Mouse (Mus musculus): ENCODE data around the gene Kif2c. TPM values are rescaled to one million over a fixed set of nuclear protein-coding genes. Genes with fewer than 3 reads are reported as not detected.
A peak's percentile ranks its signal among the peaks of the same experiment; 100 is the strongest.

Kif2c gene
- polyA plus RNA-seq, 1 experiment from 2014 or later, result 71.8 TPM

DNA sequence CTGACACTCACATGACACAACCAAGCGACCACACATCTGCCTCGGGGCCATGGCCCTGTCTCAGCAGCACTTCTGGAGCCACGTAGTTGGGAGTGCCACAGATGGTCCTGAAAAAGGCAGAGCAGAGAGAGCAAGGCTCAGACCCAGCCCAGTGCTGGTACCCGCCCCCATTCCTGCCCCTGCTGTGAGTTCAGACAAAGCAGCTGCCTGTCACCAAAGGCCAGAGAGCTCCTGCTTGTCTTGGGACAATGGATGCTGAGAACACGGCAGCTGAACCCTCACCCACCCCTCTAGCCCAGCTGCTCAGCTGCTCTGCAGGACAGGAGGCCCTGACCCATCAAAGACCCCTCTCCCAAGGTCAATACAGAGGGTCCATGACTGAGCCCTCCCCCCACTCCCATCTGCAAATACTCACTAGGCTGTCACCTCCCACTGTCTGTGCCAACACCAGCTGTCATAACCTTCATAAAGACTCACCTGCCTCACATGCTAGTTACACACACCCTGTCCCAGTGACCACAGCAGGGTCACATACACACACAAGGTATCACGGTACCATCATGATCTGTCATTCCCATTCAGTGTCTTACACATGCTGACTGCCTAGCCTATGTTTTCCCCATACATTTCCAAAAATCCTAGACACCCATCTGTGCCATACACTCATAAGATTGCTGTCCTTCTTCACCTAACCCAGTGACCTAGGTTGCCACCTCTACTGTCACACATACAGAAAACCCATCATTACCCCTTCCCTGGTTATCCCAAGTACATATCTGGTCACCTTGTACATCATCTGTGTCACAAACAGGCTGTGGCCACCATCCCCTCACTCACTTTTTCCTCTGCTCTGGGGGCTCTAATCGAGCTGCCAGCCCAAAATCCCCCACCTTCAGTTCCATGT, 50.3 kb downstream of the Kif2c start:
- H3K9me3 ChIP-seq (ENCODE audit: low read length), result no peaks in the 10 kb centered on the region
- H3K9ac ChIP-seq (replicated peaks; ENCODE audit: low read length), result peak overlapping the region; percentile 87; the same call in 1 of the 2 replicates
- H3K4me1 ChIP-seq (ENCODE audit: insufficient read depth, low read length), result peaks cover 15% of the 10 kb centered on the region
- H3K36me3 ChIP-seq (ENCODE audit: insufficient read depth, low read length), result peaks cover 9% of the 10 kb centered on the region; the same call in 1 of the 2 replicates
- peak overlapping the region; percentile 77 for H3K4me3 ChIP-seq (ENCODE audit: low read length)
- no peak overlapping the region for H3K27ac ChIP-seq (ENCODE audit: low read length)
- H3K4me2 ChIP-seq (replicated peaks; ENCODE audit: low read depth, low read length), result peak overlapping the region; percentile 98; the same call in 1 of the 2 replicates
- ATAC-seq (ENCODE audit: low FRiP score, low TSS enrichment), result no peak
- WGBS, result 38% methylated on average over 7 of the region's 7 CpGs
- peaks cover 15% of the 10 kb centered on the region for H3K27me3 ChIP-seq (ENCODE audit: insufficient read depth, low read length)

DNA sequence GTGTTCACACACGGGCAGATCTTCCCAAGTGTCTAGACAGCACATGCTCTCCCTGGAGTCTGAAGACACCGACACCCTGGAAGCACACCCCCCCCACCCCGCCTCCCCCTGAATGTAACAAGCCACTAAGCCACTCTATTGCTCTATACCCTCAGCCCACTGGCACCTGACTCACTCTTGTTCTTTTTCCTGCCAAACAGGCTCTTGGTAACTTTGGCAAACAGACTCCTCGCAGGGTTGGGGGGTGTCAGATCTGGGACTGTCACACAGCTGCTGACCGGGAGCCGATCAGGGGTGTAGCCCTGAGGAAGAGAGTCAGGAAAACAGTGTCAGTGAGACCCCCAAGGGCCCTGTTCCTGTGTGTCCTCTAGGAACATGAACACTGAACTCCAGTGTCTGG, 51.2 kb downstream of the Kif2c start:
- peaks cover 15% of the 10 kb centered on the region for H3K27me3 ChIP-seq (ENCODE audit: insufficient read depth, low read length)
- peaks cover 9% of the 10 kb centered on the region; the same call in 1 of the 2 replicates for H3K36me3 ChIP-seq (ENCODE audit: insufficient read depth, low read length)
- H3K4me3 ChIP-seq (ENCODE audit: low read length), result no peak overlapping the region
- H3K4me1 ChIP-seq (ENCODE audit: insufficient read depth, low read length), result peaks cover 19% of the 10 kb centered on the region
- no peak overlapping the region for H3K9ac ChIP-seq (replicated peaks; ENCODE audit: low read length)
- ATAC-seq (ENCODE audit: low FRiP score, low TSS enrichment), result no peak
- no peak overlapping the region for H3K27ac ChIP-seq (ENCODE audit: low read length)
- no peak overlapping the region for H3K4me2 ChIP-seq (replicated peaks; ENCODE audit: low read depth, low read length)
- 88% methylated on average over 6 of the region's 6 CpGs for WGBS
- no peaks in the 10 kb centered on the region for H3K9me3 ChIP-seq (ENCODE audit: low read length)

DNA sequence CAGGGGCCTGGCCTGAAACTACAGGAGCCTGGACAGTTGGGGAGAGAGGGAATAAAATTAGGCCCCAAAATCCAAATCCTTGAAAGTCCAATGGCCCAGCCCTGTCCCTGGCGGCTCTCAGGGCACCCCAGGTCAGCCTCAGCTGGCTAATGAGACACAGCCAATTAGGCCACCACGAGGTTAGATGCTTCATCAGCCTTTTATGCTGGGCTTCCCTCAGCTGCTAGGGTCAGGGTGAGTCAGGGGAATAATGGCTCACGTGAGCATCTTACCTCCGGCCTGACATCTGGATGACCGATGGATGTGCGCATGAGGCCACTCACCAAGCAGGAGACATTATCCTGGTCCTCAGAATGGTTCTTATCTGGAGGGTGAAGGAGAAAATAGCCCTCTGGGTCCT, 51.6 kb downstream of the Kif2c start:
- Histone ChIP-seq H3K4me2 (replicated peaks; ENCODE audit: low read depth, low read length) (no peak overlapping the region), H3K9me3 (ENCODE audit: low read length) (no peaks in the 10 kb centered on the region), H3K4me1 (ENCODE audit: insufficient read depth, low read length) (peaks cover 23% of the 10 kb centered on the region), H3K9ac (replicated peaks; ENCODE audit: low read length) (no peak overlapping the region), H3K27ac (ENCODE audit: low read length) (no peak overlapping the region), H3K36me3 (ENCODE audit: insufficient read depth, low read length) (peaks cover 9% of the 10 kb centered on the region; the same call in 1 of the 2 replicates), H3K4me3 (ENCODE audit: low read length) (no peak overlapping the region), H3K27me3 (ENCODE audit: insufficient read depth, low read length) (peaks cover 15% of the 10 kb centered on the region)
- no peak for ATAC-seq (ENCODE audit: low FRiP score, low TSS enrichment)
- 78% methylated on average over 6 of the region's 6 CpGs for WGBS

DNA sequence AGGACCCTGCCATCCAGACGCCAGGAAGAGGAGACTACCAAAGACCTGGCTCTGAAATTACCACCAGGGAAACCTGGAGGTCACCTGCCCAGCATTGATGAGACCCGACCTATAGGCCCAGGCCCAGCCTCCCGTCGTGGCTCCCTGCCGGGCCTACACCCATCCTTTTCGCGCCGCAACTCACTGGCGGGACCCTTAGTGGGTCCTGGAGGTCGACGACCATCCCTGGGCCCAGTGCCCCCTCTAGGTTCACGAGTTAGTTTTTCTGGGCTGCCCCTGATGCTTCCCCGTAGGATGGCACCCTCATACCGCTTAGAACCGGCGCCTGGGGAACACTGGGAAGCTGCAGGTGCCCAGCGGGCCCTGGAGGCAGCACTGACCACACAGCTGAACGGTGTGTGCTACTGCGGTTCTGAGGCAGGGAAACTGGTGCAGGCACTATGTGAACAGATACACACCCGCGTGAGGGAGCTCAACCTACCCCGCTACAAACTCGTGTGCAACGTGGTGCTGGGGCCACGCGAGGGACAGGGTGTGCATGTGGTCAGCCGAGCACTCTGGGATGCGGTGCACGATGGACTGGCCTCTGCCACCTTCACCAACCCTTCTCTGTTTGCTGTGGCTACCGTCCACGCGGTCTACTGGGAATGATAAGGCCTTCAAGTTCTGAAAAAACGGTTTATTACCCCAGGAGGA, 54.3 kb downstream of the Kif2c start:
- no peaks in the 10 kb centered on the region for H3K9me3 ChIP-seq (ENCODE audit: low read length)
- peaks cover 9% of the 10 kb centered on the region; the same call in 1 of the 2 replicates for H3K36me3 ChIP-seq (ENCODE audit: insufficient read depth, low read length)
- H3K27me3 ChIP-seq (ENCODE audit: insufficient read depth, low read length), result peaks cover 15% of the 10 kb centered on the region
- peaks cover 36% of the 10 kb centered on the region for H3K4me1 ChIP-seq (ENCODE audit: insufficient read depth, low read length)
- no peak overlapping the region for H3K27ac ChIP-seq (ENCODE audit: low read length)
- H3K4me2 ChIP-seq (replicated peaks; ENCODE audit: low read depth, low read length), result no peak overlapping the region
- 90% methylated on average over 33 of the region's 33 CpGs for WGBS
- H3K4me3 ChIP-seq (ENCODE audit: low read length), result no peak overlapping the region
- H3K9ac ChIP-seq (replicated peaks; ENCODE audit: low read length), result no peak overlapping the region
- ATAC-seq (ENCODE audit: low FRiP score, low TSS enrichment), result no peak

DNA sequence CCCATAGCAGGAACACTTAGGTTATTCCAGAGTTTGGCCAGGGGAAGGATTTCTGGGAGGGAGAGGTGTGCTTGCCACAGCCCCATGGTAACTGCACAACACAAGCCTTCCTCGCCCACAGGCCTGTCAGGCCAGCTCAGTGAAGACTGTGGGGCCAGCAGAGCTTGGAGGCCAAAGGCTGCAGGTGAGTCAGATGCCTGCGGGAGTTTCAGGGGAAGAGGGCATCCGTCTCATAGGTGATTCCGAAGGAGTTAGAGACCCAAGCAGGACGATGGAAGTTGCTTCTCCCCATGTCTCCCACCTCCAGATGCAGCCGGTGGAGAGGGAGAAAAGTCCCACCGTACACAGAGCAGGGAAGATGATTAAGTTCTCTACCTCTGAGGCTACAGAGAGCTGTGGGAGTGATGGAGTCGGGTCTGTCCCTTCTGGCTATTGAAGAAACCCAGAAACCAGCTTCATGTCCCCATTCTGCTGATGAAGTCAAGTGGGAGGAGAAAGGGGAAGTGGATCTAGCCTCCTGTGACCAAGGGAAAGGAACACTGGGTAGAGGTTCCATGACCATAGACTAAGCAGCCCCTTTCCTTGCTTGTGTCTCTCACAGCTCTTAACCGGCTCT, 55.7 kb downstream of the Kif2c start, which contains the start of gene Tctex1d4:
TSS of gene Tctex1d4 (plus strand) at position 120 of the 616 bp plus-strand sequence.
- Histone ChIP-seq H3K4me1 (ENCODE audit: insufficient read depth, low read length) (peaks cover 25% of the 10 kb centered on the region), H3K4me3 (ENCODE audit: low read length) (no peak within 1 kb of the TSS), H3K9me3 (ENCODE audit: low read length) (no peaks in the 10 kb centered on the region), H3K27ac (ENCODE audit: low read length) (peak within 1 kb of the TSS; percentile 93), H3K9ac (replicated peaks; ENCODE audit: low read length) (peak within 1 kb of the TSS; percentile 23), H3K4me2 (replicated peaks; ENCODE audit: low read depth, low read length) (peak within 1 kb of the TSS; percentile 8), H3K27me3 (ENCODE audit: insufficient read depth, low read length) (0 out of 2 replicates have a peak, but pooled peaks cover under 1% of the 10 kb centered on the region), H3K36me3 (ENCODE audit: insufficient read depth, low read length) (peaks cover 9% of the 10 kb centered on the region; the same call in 1 of the 2 replicates)
- ATAC-seq (ENCODE audit: low FRiP score, low TSS enrichment), result no peak
- WGBS, result 75% methylated on average over 9 of the region's 9 CpGs

DNA sequence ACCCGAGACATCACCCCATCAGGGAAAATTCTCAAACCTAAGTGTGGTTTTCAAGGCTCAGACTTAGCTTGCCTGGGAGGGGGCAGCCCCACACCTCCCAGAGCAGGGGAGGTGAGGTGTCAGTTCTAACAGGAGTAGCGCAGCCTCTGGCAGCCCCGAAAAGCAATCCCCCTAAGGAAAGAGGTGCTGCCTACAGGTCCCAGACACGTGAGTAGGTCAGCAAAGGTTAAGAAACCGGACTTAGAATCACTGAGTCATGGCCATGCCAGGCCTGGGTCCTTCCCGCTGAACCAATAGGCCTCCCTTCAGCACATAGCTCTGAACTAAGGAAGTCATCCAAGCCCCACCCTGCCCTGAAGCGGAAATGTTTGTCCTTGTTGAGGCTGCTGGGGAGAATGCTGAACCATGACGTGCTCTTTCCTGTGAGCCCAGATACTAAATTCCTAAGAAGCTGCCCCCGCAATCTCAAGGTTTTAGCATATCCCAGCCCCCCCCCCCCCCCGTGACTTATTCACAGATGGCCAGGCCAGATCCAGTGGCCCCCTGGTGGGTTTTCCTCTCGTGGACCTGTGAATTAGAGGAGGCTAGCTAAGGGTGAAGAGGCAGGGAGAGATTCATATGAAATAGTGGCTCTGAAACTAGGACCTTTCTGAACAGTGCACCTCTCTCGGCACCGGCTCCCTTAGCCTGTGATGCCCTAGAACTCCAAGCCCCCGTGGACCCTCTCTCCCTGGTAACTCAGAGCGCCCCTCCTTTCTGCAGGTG, 56.3 kb downstream of the Kif2c start:
- ATAC-seq (ENCODE audit: low FRiP score, low TSS enrichment), result peak; percentile 82
- Histone ChIP-seq H3K27me3 (ENCODE audit: insufficient read depth, low read length) (no peaks in the 10 kb centered on the region), H3K4me1 (ENCODE audit: insufficient read depth, low read length) (peaks cover 28% of the 10 kb centered on the region), H3K4me2 (replicated peaks; ENCODE audit: low read depth, low read length) (peak overlapping the region; percentile 8), H3K27ac (ENCODE audit: low read length) (peak overlapping the region; percentile 93), H3K4me3 (ENCODE audit: low read length) (no peak overlapping the region), H3K36me3 (ENCODE audit: insufficient read depth, low read length) (peaks cover 9% of the 10 kb centered on the region; the same call in 1 of the 2 replicates), H3K9ac (replicated peaks; ENCODE audit: low read length) (peak overlapping the region; percentile 23), H3K9me3 (ENCODE audit: low read length) (no peaks in the 10 kb centered on the region)
- WGBS, result 31% methylated on average over 15 of the region's 15 CpGs

DNA sequence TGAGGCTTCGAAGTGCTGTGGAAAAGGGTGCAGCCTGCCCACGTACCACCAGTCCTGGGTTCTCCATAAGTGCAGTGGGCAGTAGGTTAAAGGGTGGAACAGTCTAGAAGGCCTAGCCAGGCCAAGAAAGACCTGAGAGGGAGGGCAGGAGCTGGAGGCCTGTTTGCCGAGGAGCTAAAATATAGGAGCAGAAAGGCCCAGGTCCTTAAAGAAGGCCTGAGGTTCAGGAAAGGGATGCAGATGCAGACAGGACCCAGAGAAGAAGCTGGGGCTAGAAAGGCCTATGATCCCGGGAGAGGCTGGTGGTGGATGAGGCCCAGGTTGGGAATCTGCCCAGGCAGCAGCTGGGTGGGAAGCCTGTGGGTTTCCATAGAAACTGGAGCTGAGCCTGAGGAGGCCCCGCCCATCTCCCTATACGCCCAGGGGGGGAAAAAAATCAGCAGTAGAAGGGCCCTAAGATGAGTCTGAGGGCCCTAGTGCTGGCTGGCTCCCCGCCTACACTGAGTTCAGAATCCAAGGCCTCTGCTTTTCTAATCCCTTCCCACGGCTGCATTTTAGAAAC, 57.0 kb downstream of the Kif2c start, which contains the start of gene Btbd19:
TSS of gene Btbd19 (minus strand) at position 378 of the 562 bp plus-strand sequence.
- Histone ChIP-seq H3K36me3 (ENCODE audit: insufficient read depth, low read length) (peaks cover 9% of the 10 kb centered on the region; the same call in 1 of the 2 replicates), H3K9me3 (ENCODE audit: low read length) (no peaks in the 10 kb centered on the region), H3K4me1 (ENCODE audit: insufficient read depth, low read length) (peaks cover 28% of the 10 kb centered on the region), H3K9ac (replicated peaks; ENCODE audit: low read length) (peak within 1 kb of the TSS; percentile 23), H3K27ac (ENCODE audit: low read length) (peak within 1 kb of the TSS; percentile 93), H3K27me3 (ENCODE audit: insufficient read depth, low read length) (no peaks in the 10 kb centered on the region), H3K4me2 (replicated peaks; ENCODE audit: low read depth, low read length) (peak within 1 kb of the TSS; percentile 8), H3K4me3 (ENCODE audit: low read length) (no peak within 1 kb of the TSS)
- ATAC-seq (ENCODE audit: low FRiP score, low TSS enrichment), result peak; percentile 24; the same call in 1 of the 2 replicates
- WGBS, result 28% methylated on average over 8 of the region's 8 CpGs

DNA sequence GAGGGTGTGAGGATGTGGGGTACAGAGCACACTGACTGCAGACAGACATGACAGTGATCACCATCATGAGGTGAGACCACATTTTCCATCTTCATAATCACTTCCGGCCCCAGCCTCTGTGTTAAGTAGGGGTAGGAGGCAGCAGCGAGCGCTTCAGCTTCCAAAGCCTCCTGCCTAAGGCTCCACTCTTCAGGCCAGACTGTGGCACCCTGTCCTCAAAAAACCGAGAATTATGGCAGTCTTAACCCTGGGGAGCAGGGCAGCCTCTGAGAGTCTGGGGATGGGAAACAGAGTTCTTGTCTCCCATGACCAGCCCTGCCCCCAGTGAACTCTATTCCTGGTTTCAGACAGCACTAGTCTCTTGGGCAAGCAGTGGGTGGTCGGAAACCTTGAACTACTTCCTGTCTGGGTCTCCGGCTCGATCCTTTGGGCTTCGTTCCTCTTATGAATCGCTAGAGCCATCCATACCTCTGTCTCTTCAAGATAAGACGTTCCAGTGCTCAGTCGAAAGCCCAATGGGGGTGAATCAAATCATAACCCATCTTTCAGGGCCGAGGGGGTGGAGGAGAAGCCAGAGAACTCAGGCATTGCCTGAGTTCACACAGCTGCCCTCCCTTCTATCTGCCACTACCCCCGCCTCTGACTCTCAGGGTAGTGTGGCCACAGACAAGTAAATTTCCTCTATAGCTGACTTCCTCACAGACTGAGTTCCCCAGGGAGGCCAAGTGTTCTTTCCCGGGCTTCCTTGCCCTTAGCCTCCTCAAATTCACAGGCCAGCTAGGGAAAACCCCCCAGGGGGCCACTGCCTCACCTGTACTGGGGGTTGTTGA, 57.7 kb downstream of the Kif2c start:
- peak overlapping the region; percentile 1; the same call in 1 of the 2 replicates for H3K4me2 ChIP-seq (replicated peaks; ENCODE audit: low read depth, low read length)
- peak overlapping the region; percentile 23 for H3K9ac ChIP-seq (replicated peaks; ENCODE audit: low read length)
- 45% methylated on average over 14 of the region's 14 CpGs for WGBS
- H3K36me3 ChIP-seq (ENCODE audit: insufficient read depth, low read length), result peaks cover 9% of the 10 kb centered on the region; the same call in 1 of the 2 replicates
- no peaks in the 10 kb centered on the region for H3K27me3 ChIP-seq (ENCODE audit: insufficient read depth, low read length)
- no peak for ATAC-seq (ENCODE audit: low FRiP score, low TSS enrichment)
- no peaks in the 10 kb centered on the region for H3K9me3 ChIP-seq (ENCODE audit: low read length)
- no peak overlapping the region for H3K4me3 ChIP-seq (ENCODE audit: low read length)
- H3K4me1 ChIP-seq (ENCODE audit: insufficient read depth, low read length), result peaks cover 31% of the 10 kb centered on the region
- peak overlapping the region; percentile 93 for H3K27ac ChIP-seq (ENCODE audit: low read length)
